Mouse (Mus musculus): ENCODE measurements around the gene 4930558K02Rik. TPM values are rescaled to one million over a fixed set of nuclear protein-coding genes. Genes with fewer than 3 reads are reported as not detected.

The 4930558K02Rik gene
- total RNA-seq (2012; rRNA removed) (not detected in 2 replicates), total RNA-seq (2014; rRNA removed) (not detected in 2 replicates), polyA plus RNA-seq (2012; ENCODE audit: insufficient read length, low read depth) (0.42 TPM in 1 of 2 replicates, not detected in the other)

DNA sequence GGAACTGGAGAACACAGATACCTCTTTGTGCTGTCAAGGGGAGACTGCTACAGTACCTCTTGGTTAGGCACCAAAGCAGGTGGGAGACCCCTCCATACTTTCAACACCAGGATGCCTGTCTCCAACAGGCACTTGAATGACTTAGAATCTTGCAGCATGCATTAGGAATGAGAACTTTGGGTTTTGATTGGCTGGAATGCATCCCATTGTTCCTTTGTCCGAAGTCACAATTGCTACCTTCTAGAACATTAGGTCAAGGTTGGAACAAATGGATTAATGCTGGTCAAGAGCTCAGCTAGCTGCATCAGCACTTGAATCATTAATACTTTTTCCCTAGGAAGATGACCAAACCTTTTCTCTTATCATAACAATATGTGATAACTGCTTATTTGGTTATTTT, at the start of gene 4930558K02Rik:
4930558K02Rik (minus strand) TSS at position 101 of the 400 bp plus-strand sequence.
- H3K4me2 ChIP-seq (ENCODE audit: insufficient read depth, low read depth, poor library complexity, severe bottlenecking) = no peak within 1 kb of the TSS
- H3K9ac ChIP-seq (ENCODE audit: insufficient read depth, low read depth) = no peak within 1 kb of the TSS
- dilution Hi-C loops (cut with MboI; ENCODE audit: extremely low pct_ligation_motif_present, extremely low pct_unique_long_range_greater_than_20kb, low sequenced_read_pairs) = no loop called here
- H3K9me3 ChIP-seq (replicated peaks; ENCODE audit: low read length) = no peaks in the 10 kb centered on the region
- H3K36me3 ChIP-seq (replicated peaks in 1 of 2; ENCODE audit: control insufficient read depth in 1 of 2, insufficient read depth in 1 of 2, low read length in 1 of 2) = no peaks in the 10 kb centered on the region
- TF ChIP-seq NRF1 (IDR thresholded peaks at IDR 0.05; ENCODE audit: low read depth, low read length) (no peak), CTCF (conservative IDR thresholded peaks at IDR 0.05 in 1 of 2, IDR thresholded peaks at IDR 0.05 in 1 of 2; ENCODE audit: low read depth in 2 of 2, low read length in 2 of 2) (no peak), NELFE (IDR thresholded peaks at IDR 0.05; ENCODE audit: low read depth, low read length) (no peak), IRF4 (IDR thresholded peaks at IDR 0.05; ENCODE audit: low read depth, low read length) (no peak), ELF1 (IDR thresholded peaks at IDR 0.05; ENCODE audit: low read depth, low read length) (no peak)
- in situ Hi-C loops (cut with MboI; ENCODE audit: low pct_ligation_motif_present, low pct_unique_long_range_greater_than_20kb, low sequenced_read_pairs) = no loop called here
- H3K27ac ChIP-seq (ENCODE audit: insufficient read depth, low read depth) = no peak within 1 kb of the TSS
- no peak for DNase-seq (ENCODE audit: extremely low read depth)
- H3K4me1 ChIP-seq (ENCODE audit: control insufficient read depth in 1 of 2, insufficient read depth in 2 of 2) = peaks cover 4 to 34% of the 10 kb centered on the region in 2 experiments; a peak in 3 of 4 replicates
- H3K79me2 ChIP-seq (replicated peaks; ENCODE audit: control insufficient read depth, extremely low read depth, insufficient read depth, poor library complexity, severe bottlenecking) = no peaks in the 10 kb centered on the region
- no peaks in the 10 kb centered on the region for H3K27me3 ChIP-seq (replicated peaks)
- no peak within 1 kb of the TSS for H3K4me3 ChIP-seq (replicated peaks in 1 of 3; ENCODE audit: low read depth in 2 of 3, low read length in 2 of 3, poor library complexity in 1 of 3)

DNA sequence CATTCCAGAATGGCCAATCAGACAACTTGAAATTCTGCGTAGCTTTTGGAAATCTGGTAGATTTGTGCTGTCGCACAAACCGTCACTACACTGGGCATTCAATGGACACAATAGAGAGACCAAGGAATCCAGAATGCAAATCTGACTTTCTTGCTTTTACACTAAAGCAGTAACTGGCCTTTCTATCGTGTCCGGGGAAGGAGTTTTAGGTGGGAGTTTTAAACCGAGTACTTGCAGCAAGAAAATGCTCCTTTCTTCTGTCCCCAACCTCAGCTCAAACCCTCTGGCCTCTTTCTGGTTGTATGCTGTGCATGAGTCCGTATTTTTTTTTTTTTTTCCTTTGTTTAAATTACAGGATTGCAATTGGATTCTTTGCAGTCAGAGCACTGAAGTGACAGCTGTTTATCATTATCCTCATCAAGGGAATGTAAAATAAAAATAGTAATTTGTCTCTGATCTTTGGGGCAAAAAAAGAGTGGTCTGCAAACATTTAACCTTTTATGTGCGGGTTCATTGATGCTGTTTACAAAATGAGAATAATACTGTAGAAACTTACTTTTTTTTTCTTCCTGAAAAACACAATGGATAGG, 44.3 kb upstream of the 4930558K02Rik start:
- no peak overlapping the region for H3K27ac ChIP-seq (ENCODE audit: insufficient read depth, low read depth)
- no peak overlapping the region for H3K4me2 ChIP-seq (ENCODE audit: insufficient read depth, low read depth, poor library complexity, severe bottlenecking)
- DNase-seq (ENCODE audit: extremely low read depth) = no peak
- peaks cover 0 to 8% of the 10 kb centered on the region in 2 experiments for H3K36me3 ChIP-seq (replicated peaks in 1 of 2; ENCODE audit: control insufficient read depth in 1 of 2, insufficient read depth in 1 of 2, low read length in 1 of 2)
- peaks cover 9 to 19% of the 10 kb centered on the region in 2 experiments; a peak in 3 of 4 replicates for H3K4me1 ChIP-seq (ENCODE audit: control insufficient read depth in 1 of 2, insufficient read depth in 2 of 2)
- H3K9me3 ChIP-seq (replicated peaks; ENCODE audit: low read length) = no peaks in the 10 kb centered on the region
- no peaks in the 10 kb centered on the region for H3K27me3 ChIP-seq (replicated peaks)
- no peak overlapping the region for H3K9ac ChIP-seq (ENCODE audit: insufficient read depth, low read depth)
- dilution Hi-C loops (cut with MboI; ENCODE audit: extremely low pct_ligation_motif_present, extremely low pct_unique_long_range_greater_than_20kb, low sequenced_read_pairs) (no loop called here), in situ Hi-C loops (cut with MboI; ENCODE audit: low pct_ligation_motif_present, low pct_unique_long_range_greater_than_20kb, low sequenced_read_pairs) (no loop called here)
- 0 out of 2 replicates have a peak, but pooled peaks cover 2% of the 10 kb centered on the region for H3K79me2 ChIP-seq (replicated peaks; ENCODE audit: control insufficient read depth, extremely low read depth, insufficient read depth, poor library complexity, severe bottlenecking)
- no peak for TF ChIP-seq ELF1 (IDR thresholded peaks at IDR 0.05; ENCODE audit: low read depth, low read length)
- no peak for TF ChIP-seq SIN3A (IDR thresholded peaks at IDR 0.05; ENCODE audit: low read length)
- no peak for TF ChIP-seq CHD1 (IDR thresholded peaks at IDR 0.05; ENCODE audit: low read depth, low read length)
- no peak for TF ChIP-seq POLR2AphosphoS2 (IDR thresholded peaks at IDR 0.05; ENCODE audit: low read depth, low read length)
- TF ChIP-seq ZC3H11A (IDR thresholded peaks at IDR 0.05; ENCODE audit: low read depth, low read length) = no peak
- no peak for TF ChIP-seq TCF12 (IDR thresholded peaks at IDR 0.05; ENCODE audit: low read depth, low read length)
- TF ChIP-seq IRF4 (IDR thresholded peaks at IDR 0.05; ENCODE audit: low read depth, low read length) = no peak
- no peak for TF ChIP-seq E2F4 (IDR thresholded peaks at IDR 0.05; ENCODE audit: insufficient replicate concordance, low read depth, low read length)
- no peak for TF ChIP-seq USF1 (IDR thresholded peaks at IDR 0.05; ENCODE audit: low read depth, low read length)
- TF ChIP-seq POLR2A (IDR thresholded peaks at IDR 0.05; ENCODE audit: low read depth, low read length) = no peak
- no peak for TF ChIP-seq CTCF (conservative IDR thresholded peaks at IDR 0.05 in 1 of 2, IDR thresholded peaks at IDR 0.05 in 1 of 2; ENCODE audit: low read depth in 2 of 2, low read length in 2 of 2)
- H3K4me3 ChIP-seq (replicated peaks in 1 of 3; ENCODE audit: low read depth in 2 of 3, low read length in 2 of 3, poor library complexity in 1 of 3) = no peak overlapping the region
